ENCODE assay signal across 7 mouse cellular contexts in genomic region chr7:82770957-82771660, GRCm38 (mm10).
DNase-seq lines count a peak whose midpoint lies in the region; ATAC-seq lines count a peak whose summit lies in the region.
"Not testable (repeated sequence)": the region's sequence is repeated elsewhere in the genome, so short reads cannot be mapped to it uniquely, and the experiment has no call there.

No protein-coding gene starts in this region.

- not testable (repeated sequence) for H3K27ac ChIP-seq in embryonic facial prominence, embryonic 14.5 days (replicated peaks; ENCODE audit: low read depth, low read length); hindbrain, embryonic 12.5 days; limb, embryonic 13.5 days

- not testable (repeated sequence) for H3K36me3 ChIP-seq in embryonic facial prominence, embryonic 14.5 days (ENCODE audit: control insufficient read depth, insufficient read depth, low read length); hindbrain, embryonic 12.5 days; limb, embryonic 13.5 days

- 92% methylated on average over 19 of the region's 29 CpGs for WGBS in embryonic facial prominence, embryonic 14.5 days
- WGBS in hindbrain, embryonic 12.5 days, result 80% methylated on average over 24 of the region's 29 CpGs
- WGBS in limb, embryonic 13.5 days, result 82% methylated on average over 29 of the region's 29 CpGs

- DNase-seq in ZHBTc4 (ENCODE audit: low read depth, low spot score), result peak; percentile 63
- peak; percentile 33 for DNase-seq in embryonic facial prominence, embryonic 14.5 days (ENCODE audit: low spot score)
- DNase-seq in neural tube, embryonic 10.5 days (ENCODE audit: extremely low spot score, low spot score), result peak; percentile 61

- H3K9me3 ChIP-seq in embryonic facial prominence, embryonic 14.5 days (ENCODE audit: control insufficient read depth, low read length); hindbrain, embryonic 12.5 days (replicated peaks); limb, embryonic 13.5 days: not testable (repeated sequence)

- H3K4me2 ChIP-seq in embryonic facial prominence, embryonic 14.5 days (ENCODE audit: low read depth, low read length); hindbrain, embryonic 12.5 days (replicated peaks); limb, embryonic 13.5 days (replicated peaks): not testable (repeated sequence)

- H3K4me1 ChIP-seq in embryonic facial prominence, embryonic 14.5 days (ENCODE audit: control insufficient read depth, insufficient read depth, low read length), result peaks cover 11% of the 10 kb centered on the region
- peaks cover 18% of the 10 kb centered on the region for H3K4me1 ChIP-seq in hindbrain, embryonic 12.5 days
- H3K4me1 ChIP-seq in limb, embryonic 13.5 days, result peaks cover 55% of the 10 kb centered on the region

- not testable (repeated sequence) for H3K4me3 ChIP-seq in embryonic facial prominence, embryonic 14.5 days (ENCODE audit: low read depth, low read length); hindbrain, embryonic 12.5 days; limb, embryonic 13.5 days

- H3K9ac ChIP-seq in embryonic facial prominence, embryonic 14.5 days (ENCODE audit: low read depth, low read length); hindbrain, embryonic 12.5 days; limb, embryonic 13.5 days: not testable (repeated sequence)

- not testable (repeated sequence) for ATAC-seq in embryonic facial prominence, embryonic 14.5 days (ENCODE audit: low read depth)
- peak; percentile 67 for ATAC-seq in granulocyte monocyte progenitor cell, adult 5-6 weeks (replicated peaks; ENCODE audit: poor library complexity, severe bottlenecking)
- peak; percentile 99 for ATAC-seq in hindbrain, embryonic 12.5 days (ENCODE audit: low FRiP score)
- peak; percentile 96 for ATAC-seq in limb, embryonic 13.5 days (ENCODE audit: low FRiP score, low read depth)
- ATAC-seq in megakaryocyte, adult 5-6 weeks (ENCODE audit: poor library complexity, severe bottlenecking), result peak; percentile 40; the same call in 1 of the 2 replicates

- H3K27me3 ChIP-seq in embryonic facial prominence, embryonic 14.5 days (replicated peaks; ENCODE audit: control insufficient read depth, insufficient read depth, low read length); hindbrain, embryonic 12.5 days; limb, embryonic 13.5 days: not testable (repeated sequence)
